Mouse (Mus musculus) thymus, postnatal 10 days (tissue): ENCODE data around the gene H3f3b.

Experiments
- DNase-seq, 2 experiments: peaks; one replicate each; pipeline ENCODE4 v3.0.0; 2021; ENCODE audit warnings: low spot score in 2 of 2

The H3f3b gene

DNA sequence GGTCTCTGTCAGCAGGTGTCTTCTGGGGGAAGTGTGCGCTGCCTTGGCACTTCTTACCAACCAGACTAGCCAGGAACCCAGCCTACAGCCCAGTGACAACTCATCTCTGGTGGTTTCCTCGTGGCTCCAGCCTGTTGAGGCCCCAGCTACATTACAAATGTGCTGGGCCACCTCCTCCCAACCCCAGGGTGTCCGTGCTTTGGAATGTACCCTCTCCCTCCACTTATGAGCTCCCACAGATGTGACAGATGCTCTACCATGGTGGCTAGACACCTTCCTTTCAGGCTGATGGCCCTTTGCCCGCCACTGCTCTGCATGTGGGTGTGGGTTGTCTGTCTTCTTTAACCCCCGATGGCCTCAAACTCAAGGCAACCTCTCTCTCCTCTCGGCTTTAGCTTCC lies 26.0 kb downstream of the H3f3b start:
- DNase-seq = no peak

DNA sequence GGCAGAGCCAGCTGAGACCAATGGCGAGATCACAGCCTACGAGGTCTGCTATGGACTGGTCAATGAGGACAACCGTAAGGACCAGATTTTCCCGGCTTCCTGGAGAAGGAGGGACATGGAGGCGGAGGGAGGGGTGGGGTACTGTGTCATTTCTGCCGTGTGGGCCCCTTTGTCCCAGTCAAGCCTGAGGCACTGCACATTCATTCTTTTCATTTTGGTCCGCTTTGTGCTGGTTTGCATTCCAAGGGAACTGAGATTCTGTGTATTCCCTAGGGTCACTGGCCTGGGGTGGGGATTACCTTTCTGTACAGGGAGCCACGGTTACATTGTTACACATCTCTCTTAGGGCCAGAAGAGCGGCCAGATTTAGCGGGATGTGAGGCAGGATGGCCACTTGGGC lies 27.2 kb downstream of the H3f3b start:
- DNase-seq = no peak

DNA sequence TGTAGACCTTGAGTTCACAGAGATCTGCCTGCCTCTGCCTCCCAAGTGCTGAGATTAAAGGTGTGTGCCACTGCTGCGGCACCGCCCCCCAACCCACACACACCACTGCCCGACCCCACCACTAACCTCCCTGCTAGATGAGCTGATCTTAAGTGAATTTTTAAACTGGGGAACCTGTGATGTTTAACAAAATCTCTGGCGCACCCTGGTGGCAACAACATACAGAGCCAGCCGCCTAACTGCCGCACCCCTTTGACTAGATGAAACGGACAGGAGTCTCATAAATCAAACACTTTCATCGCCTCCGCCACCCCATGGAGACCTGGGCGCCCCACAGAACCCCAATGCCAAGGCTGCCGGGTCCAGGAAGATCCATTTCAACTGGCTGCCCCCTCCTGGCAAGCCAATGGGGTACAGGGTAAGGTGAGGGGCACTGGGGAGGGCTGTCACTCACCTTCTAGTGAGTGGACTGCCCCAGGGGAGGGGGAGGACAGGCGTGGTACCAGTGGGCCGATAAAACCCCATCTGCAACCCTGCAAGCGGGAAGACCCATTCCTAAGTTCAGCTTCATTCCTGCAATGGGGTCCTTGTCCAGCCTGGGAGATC lies 28.1 kb downstream of the H3f3b start:
- DNase-seq = peak; percentile 52 to 84

DNA sequence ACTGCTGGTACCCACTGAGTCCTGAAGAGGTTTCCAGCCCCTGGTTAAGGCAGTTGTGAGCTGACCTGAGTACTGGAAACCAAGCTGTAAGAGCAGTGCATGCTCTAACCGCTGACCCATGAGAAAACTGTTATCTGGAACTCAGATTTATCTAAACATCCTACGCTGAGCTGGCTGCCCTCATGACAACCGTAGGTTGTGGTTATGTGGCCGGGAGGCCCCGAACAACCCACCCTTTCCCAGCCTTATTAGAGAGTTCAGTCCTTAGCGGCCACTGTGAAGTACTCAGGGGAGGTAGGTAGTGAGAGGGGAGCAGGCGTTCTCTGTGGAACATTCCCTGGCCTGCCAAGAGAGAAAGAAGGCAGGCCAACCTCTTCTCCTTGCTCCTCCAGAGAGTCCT lies 28.7 kb downstream of the H3f3b start:
- DNase-seq = no peak

DNA sequence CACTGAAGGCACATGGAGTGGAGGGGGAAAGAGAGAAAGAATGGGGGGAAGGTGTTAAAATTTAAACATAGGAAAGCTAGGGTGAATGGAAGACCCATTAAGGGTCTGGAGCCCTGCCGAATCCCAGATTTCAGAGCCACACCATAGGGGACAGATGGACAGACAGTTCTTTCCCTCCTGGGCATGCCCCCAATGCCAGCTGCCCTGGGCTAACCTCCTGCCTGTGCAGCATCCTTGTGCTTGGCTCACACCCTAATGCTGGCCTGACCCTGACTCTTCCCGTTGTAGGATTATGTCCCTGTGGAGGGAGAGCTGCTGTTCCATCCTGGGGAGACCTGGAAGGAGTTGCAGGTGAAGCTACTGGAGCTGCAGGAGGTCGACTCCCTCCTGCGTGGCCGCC lies 30.1 kb downstream of the H3f3b start:
- DNase-seq = no peak

DNA sequence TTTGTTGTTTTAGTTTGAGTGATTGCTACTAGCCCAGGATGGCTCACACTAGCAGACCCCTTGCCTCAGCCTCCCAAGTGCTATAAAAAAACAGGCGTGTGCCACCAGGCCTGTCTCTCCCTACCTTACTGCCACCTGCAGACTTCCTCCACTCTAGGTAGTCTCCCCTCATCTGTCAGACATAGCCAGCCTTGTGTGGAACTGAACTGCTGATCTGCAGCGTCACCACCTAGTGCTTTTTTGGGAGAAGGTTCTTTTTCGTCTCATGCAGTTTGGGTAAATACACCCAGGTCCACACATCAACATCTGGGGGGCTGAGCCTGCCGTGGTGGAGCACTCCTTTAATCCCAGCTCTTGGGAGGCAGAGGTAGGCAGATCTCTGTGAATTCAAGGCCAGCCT lies 30.7 kb downstream of the H3f3b start:
- no peak for DNase-seq

DNA sequence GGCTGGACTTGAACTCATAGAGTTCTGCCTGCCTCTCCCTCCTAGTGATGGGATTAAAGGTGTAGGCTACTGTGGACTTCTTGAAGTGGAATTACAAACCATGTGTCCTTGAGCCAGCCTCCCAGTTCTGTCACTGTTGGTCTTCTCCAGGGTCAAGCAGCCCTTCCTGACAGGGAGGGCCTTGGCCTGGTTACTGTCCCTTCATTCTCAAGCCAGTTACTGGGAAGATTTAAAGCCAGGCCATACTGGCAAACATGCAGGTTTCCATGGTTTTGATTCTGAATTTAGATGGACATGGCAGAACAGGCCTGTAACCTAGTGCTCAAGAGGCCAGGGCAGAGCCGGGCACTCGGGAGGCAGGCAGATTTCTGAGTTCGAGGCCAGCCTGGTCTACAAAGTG lies 32.5 kb downstream of the H3f3b start:
- DNase-seq = no peak

DNA sequence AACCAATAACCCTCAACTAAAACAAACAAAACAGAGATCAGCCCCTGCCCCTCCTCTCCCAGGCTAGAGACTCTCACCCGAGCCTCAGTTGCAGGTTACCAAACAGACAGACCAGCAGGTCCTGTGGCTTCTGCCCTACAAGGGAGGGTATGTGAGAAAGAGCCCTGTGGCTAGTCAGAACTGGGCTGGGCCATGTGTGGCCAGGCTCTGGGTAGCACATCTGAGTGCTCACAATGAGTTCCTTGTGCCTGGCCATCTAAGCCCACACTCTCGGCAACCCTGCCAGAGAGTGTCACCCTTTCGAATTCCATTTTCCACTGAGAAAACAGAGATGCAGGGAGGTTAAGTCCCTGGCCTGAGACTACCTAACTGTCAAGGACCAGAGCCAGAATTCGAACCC lies 35.7 kb downstream of the H3f3b start:
- no peak for DNase-seq

DNA sequence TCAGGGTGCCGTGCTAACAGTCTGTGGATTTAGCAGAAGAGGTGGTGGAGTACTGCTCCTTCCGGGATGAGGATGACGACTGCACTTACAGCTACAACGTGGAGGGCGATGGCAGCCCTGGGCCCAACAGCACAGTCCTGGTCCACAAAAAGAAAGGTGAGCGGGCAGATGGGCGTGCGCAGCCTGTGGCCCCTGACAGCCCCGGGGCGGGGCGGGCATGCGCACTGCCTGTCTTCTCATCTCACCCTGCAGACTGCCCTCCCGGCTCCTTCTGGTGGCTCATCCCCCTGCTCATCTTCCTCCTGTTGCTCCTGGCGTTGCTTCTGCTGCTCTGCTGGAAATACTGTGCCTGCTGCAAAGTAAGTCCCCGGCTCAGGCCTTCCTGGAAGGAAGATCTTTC lies 38.1 kb downstream of the H3f3b start:
- no peak for DNase-seq

DNA sequence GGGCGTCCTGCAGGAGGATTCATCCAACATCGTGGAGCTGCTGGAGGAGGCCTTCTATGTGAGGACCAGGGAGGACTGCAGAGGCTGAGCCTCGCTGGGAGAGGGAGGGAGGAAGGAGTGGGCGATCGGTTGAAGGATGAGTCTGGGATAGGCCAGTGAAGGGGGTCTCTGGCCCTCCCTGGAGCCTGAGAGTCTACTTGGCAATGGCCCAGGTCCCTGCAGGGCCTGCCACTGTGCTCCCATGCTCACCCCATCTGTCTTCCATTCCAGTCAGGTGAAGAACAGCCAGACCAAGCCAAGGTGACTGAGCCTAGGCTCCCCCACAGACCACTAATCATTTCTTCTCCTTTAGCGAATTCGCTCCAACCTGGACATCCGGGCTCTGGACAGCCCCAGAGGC lies 44.5 kb downstream of the H3f3b start:
- no peak for DNase-seq

DNA sequence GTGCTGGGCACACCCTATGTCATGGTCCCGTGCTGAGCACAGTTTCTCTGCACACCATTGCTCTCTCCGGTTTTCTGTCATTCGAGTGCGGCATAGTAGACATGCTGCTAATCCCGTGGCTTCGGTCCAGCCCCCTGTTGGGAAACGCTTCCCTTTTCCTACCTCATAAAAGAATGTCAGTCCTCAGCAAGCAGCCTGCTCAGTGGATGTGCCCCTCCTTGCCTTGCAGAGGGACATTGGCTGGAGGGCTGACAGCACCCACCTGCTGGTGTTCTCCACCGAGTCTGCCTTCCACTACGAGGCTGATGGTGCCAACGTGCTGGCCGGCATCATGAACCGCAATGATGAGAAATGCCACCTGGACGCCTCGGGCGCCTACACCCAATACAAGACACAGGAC lies 45.3 kb downstream of the H3f3b start:
- no peak for DNase-seq

DNA sequence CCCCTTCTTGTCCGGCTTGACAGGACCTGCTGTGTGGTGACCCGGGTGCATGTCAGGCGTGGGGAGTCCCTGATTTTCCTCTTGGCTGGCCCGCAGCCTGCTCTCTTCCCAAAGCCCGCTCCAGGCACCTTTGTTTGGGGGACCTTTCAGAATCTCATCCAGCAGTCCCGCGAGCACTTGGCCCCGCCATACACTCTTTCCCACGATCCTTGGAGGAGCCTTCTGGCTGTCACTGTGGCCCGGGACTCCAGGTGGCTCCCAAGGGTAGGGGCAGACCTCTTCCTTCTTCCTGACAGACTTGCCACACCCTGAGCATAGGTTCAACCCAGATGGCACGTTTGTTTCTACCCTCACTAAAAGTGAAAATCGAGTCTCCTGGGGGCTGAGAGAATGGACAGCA lies 52.2 kb downstream of the H3f3b start:
- no peak for DNase-seq

DNA sequence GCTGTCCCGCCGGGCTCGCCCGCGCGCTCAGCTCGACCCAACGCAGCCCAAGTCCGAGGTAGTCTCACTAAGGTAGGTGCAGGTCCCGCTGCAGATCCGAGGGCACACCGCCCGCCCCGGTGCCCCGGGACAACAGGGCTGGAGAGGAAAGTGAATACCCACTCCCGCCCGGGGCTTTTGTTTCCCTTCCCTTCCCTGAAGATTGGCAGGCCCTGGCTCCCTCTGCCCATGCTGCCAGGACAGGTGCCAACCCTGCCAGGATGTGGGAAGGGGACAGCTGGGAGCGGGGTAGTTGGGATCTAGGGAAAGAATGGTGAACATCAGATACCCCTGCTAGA lies 52.7 kb downstream of the H3f3b start:
- no peak for DNase-seq

DNA sequence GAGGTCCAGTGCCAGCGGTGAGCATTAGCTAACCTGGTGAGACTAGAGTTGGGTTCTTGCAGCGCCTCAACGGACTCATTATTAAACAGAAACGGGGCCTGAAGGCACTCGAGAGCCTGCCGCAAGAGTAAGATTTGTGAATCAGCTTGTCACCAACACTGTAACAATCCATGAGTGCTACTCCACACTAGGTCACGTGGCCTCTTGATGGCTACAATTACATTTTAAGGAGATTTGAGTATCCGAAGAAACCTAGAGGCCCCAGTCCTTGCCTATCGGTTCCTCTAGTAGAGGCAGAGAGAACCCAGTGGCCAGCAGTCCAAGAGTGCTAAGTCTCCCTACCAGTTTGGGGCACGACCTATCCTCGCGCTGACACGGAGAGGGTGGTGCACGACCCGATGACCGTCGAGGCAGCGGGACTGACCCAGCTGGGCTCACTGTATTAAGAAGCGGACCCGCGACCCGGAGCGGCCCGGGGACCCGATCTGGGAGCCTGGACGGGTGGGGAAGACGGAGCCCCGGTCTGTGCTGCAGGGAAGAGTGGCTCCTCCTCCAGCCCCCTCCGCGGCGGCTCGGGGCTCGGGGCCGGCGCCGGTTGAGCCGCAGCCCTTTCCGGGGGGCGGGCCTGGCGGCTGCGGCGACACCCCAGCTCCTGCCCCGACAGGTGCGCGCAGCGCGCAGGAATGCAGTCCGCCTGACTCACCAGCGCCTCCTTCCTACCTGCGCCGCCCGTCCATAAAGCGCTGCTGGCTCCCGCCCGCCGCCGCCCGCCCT lies 53.3 kb downstream of the H3f3b start, which contains the start of gene Itgb4:
TSS of gene Itgb4 (plus strand) at position 401 of the 774 bp plus-strand sequence.
- DNase-seq = peak; percentile 69 to 78
